Mouse (Mus musculus) lung, embryonic 14.5 days (tissue): Measurements from ENCODE around the gene Ppm1h. TPM values are rescaled to one million over a fixed set of nuclear protein-coding genes. Genes with fewer than 3 reads are reported as not detected.
A peak's percentile ranks its signal among the peaks of the same experiment; 100 is the strongest.

Experiments
- ATAC-seq: fragments of 200-750 bp; cut with Nextera tagmentation; 2 replicates; pipeline ENCODE4 v1.8.0; 2017; ENCODE audit warnings: mild to moderate bottlenecking, moderate TSS enrichment, moderate library complexity; ENCODE audit not compliant: insufficient read depth
- DNase-seq: peaks from one replicate; pipeline ENCODE4 v3.0.0-alpha.2; 2015
- H3K27ac ChIP-seq: fragments of 300-500 bp; sonication (generic); 2 replicates; pipeline ENCODE4 v1.5.1; 2014; ENCODE audit warnings: low read depth, mild to moderate bottlenecking, moderate library complexity
- H3K27me3 ChIP-seq: fragments of 300-500 bp; sonication (generic); 2 replicates; pipeline ENCODE4 v1.6.1; 2014; ENCODE audit warnings: low read length, control low read depth; ENCODE audit not compliant: insufficient read depth
- H3K36me3 ChIP-seq: fragments of 300-500 bp; sonication (generic); 2 replicates; pipeline ENCODE4 v1.6.1; 2014; ENCODE audit warnings: control low read depth; ENCODE audit not compliant: insufficient read depth
- H3K4me1 ChIP-seq: fragments of 300-500 bp; sonication (generic); 2 replicates; pipeline ENCODE4 v1.6.1; 2014; ENCODE audit warnings: antibody characterized with exemption, control low read depth; ENCODE audit not compliant: insufficient read depth
- H3K4me2 ChIP-seq: fragments of 300-500 bp; sonication (generic); 2 replicates; pipeline ENCODE4 v1.6.1; 2014; ENCODE audit warnings: mild to moderate bottlenecking
- H3K4me3 ChIP-seq: fragments of 300-500 bp; sonication (generic); 2 replicates; pipeline ENCODE4 v1.5.1; 2014; ENCODE audit warnings: low read depth, low read length
- H3K9ac ChIP-seq: fragments of 300-500 bp; sonication (generic); 2 replicates; pipeline ENCODE4 v1.6.1; 2014
- H3K9me3 ChIP-seq: fragments of 300-500 bp; sonication (generic); 2 replicates; pipeline ENCODE4 v1.6.1; 2016; ENCODE audit warnings: low read depth, low read length, control low read depth
- CTCF ChIP-seq: IDR thresholded peaks from 2 replicates; pipeline ENCODE4 v1.5.1; 2016; ENCODE audit warnings: antibody characterized with exemption, low read depth
- WGBS: fragments of 180-500 bp; shearing (Covaris S2); extraction: QIAGEN DNeasy Blood & Tissue Kit; methylation state at CpG from one replicate; pipeline ENCODE4 v1.1.7; 2014; 5-methylcytosine and 5-hydroxymethylcytosine counted together
- polyA plus RNA-seq: library from polyadenylated mRNA; unstranded; fragments of >200 nt; fragmentation: Nextera tagmentation; extraction: Ambion mirVana; gene quantifications from 2 replicates; pipeline ENCODE4 v1.2.1, GENCODE M21; 2014

The Ppm1h gene
- polyA plus RNA-seq, 1 experiment from 2014 or later = 7.1 TPM

DNA sequence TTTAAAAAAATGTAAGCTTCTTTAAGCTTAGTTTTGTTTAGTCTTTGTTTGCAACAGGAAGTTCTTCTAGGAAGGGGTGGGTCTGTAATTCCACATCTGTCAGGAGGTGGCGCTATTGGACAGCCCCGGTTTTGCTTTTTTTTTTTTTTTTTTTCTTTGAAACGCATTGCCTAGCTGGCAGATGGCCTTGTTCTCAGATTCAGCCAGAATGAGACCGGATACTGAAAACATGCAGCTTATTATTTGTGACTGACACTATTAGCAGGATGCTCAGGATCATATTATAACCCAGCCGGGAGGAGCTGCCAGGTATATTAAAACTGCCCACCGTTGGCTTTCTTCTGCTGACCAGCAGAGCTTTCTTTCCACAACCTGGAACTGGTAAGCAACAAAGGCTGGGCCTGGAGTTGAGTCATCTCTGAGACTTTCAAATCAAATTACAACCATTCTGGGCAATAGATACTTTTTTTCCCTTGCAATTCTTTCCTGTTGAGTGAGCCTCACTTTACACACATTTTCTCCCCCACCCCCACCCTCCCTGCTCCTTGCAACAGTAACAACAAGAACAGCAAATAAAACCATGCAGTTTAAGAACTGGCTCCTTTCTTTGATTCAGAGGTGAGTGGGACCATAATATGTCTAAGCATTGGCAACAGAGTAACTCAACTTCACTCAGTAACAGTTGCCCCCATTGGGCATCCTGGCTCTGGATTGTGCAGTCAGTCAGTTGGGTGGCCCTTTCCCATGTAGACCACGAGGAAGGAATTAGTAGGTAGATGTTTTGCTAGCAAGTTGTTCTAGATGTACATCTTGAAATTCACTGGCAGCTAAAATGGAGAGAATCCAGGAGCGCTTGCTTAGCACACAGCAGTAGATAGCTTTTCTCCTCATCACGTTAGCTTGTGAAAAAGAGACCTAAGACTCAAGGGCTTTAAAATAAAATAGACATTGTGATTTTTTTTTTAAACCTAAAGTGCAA lies 128.9 kb downstream of the Ppm1h start:
- peak overlapping the region; percentile 26 for H3K9ac ChIP-seq
- no peaks in the 10 kb centered on the region for H3K36me3 ChIP-seq
- no peaks in the 10 kb centered on the region for H3K27me3 ChIP-seq
- 30% methylated on average over 9 of the region's 9 CpGs for WGBS
- H3K27ac ChIP-seq = peak overlapping the region; percentile 74; the same call in 1 of the 2 replicates
- H3K4me2 ChIP-seq = 0 out of 2 replicates have a peak overlapping the region, but pooled peaks have one; percentile 15
- no peaks in the 10 kb centered on the region for H3K9me3 ChIP-seq
- peak; percentile 89 for TF ChIP-seq CTCF
- H3K4me1 ChIP-seq = peaks cover 6% of the 10 kb centered on the region; the same call in 1 of the 2 replicates
- peak; percentile 36; the same call in 1 of the 2 replicates for ATAC-seq
- H3K4me3 ChIP-seq = no peak overlapping the region
- peak; percentile 96 for DNase-seq

- DNase-seq (no peak), ATAC-seq (no peak)
- Histone ChIP-seq H3K4me2 (no peak overlapping the region), H3K4me3 (no peak overlapping the region), H3K27me3 (no peaks in the 10 kb centered on the region), H3K27ac (no peak overlapping the region), H3K4me1 (0 out of 2 replicates have a peak, but pooled peaks cover 6% of the 10 kb centered on the region), H3K9ac (no peak overlapping the region), H3K36me3 (no peaks in the 10 kb centered on the region), H3K9me3 (no peaks in the 10 kb centered on the region)
- TF ChIP-seq CTCF = no peak
- 72% methylated on average over 4 of the region's 4 CpGs for WGBS
Observed at GRCm38 (mm10) chr10:122808186-122808585, 129.6 kb downstream of the Ppm1h start.

GRCm38 (mm10) chr10:122809851-122810250 lies 131.3 kb downstream of the Ppm1h start:
- WGBS = 62% methylated on average over 8 of the region's 8 CpGs
- no peak for TF ChIP-seq CTCF
- Histone ChIP-seq H3K9me3 (no peaks in the 10 kb centered on the region), H3K36me3 (no peaks in the 10 kb centered on the region), H3K27ac (no peak overlapping the region), H3K27me3 (no peaks in the 10 kb centered on the region), H3K4me1 (0 out of 2 replicates have a peak, but pooled peaks cover 6% of the 10 kb centered on the region), H3K4me3 (no peak overlapping the region), H3K9ac (no peak overlapping the region), H3K4me2 (no peak overlapping the region)
- no peak for ATAC-seq
- DNase-seq = no peak

DNA sequence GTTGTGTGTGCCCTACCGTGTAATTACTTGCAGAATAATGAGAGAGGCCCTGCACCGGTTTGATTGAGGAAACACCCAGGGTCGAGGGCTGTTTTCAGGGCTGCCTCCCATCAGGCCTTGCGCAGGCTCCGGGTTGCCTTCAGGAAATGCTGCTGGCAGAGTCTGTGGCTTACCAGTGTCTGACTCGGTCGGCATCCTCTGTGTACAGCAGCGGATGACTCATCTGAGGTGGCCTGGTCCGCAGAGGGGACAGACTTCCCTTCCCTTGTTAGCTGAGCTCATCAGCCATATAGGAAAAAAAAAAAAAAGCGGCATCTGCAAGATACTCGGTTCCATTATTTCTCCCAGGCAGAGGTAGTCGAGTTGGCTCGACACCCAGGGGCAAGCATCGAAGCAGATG lies 136.5 kb downstream of the Ppm1h start:
- H3K27me3 ChIP-seq = no peaks in the 10 kb centered on the region
- DNase-seq = peak; percentile 64
- TF ChIP-seq CTCF = no peak
- no peak overlapping the region for H3K9ac ChIP-seq
- H3K4me3 ChIP-seq = no peak overlapping the region
- WGBS = 54% methylated on average over 14 of the region's 14 CpGs
- no peaks in the 10 kb centered on the region for H3K9me3 ChIP-seq
- peak; percentile 83 for ATAC-seq
- H3K27ac ChIP-seq = no peak overlapping the region
- no peak overlapping the region for H3K4me2 ChIP-seq
- no peaks in the 10 kb centered on the region for H3K4me1 ChIP-seq
- no peaks in the 10 kb centered on the region for H3K36me3 ChIP-seq

- H3K27me3 ChIP-seq = no peaks in the 10 kb centered on the region
- ATAC-seq = no peak
- H3K4me3 ChIP-seq = no peak overlapping the region
- no peak overlapping the region for H3K27ac ChIP-seq
- H3K4me1 ChIP-seq = no peaks in the 10 kb centered on the region
- H3K4me2 ChIP-seq = no peak overlapping the region
- 68% methylated on average over 8 of the region's 8 CpGs for WGBS
- H3K36me3 ChIP-seq = no peaks in the 10 kb centered on the region
- no peaks in the 10 kb centered on the region for H3K9me3 ChIP-seq
- no peak overlapping the region for H3K9ac ChIP-seq
- no peak for TF ChIP-seq CTCF
- DNase-seq = no peak
Observed at GRCm38 (mm10) chr10:122817741-122818140, 139.2 kb downstream of the Ppm1h start.

DNA sequence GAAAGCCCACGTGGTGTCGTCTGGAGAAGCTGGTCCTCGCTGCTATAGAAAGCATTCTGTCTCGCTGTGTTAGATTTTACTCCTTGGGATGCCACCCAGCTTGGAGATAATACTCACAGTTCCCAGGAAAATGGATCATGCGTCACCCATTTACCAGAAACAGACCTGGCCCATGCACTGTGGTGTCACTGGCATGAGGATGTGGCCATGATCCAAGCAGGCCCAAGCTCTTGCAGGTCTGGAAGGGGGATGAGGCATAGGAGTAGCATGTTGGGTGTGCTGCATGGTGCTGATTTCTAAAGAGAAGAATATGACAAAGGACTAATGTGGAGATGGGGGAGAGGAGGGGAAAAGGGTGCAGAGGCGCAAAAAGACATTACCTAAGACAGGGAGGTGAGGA lies 141.2 kb downstream of the Ppm1h start:
- Histone ChIP-seq H3K27ac (no peak overlapping the region), H3K4me1 (no peaks in the 10 kb centered on the region), H3K9ac (no peak overlapping the region), H3K4me3 (no peak overlapping the region), H3K4me2 (no peak overlapping the region), H3K27me3 (no peaks in the 10 kb centered on the region), H3K36me3 (no peaks in the 10 kb centered on the region), H3K9me3 (no peaks in the 10 kb centered on the region)
- 93% methylated on average over 6 of the region's 6 CpGs for WGBS
- no peak for TF ChIP-seq CTCF
- no peak for ATAC-seq
- no peak for DNase-seq

DNA sequence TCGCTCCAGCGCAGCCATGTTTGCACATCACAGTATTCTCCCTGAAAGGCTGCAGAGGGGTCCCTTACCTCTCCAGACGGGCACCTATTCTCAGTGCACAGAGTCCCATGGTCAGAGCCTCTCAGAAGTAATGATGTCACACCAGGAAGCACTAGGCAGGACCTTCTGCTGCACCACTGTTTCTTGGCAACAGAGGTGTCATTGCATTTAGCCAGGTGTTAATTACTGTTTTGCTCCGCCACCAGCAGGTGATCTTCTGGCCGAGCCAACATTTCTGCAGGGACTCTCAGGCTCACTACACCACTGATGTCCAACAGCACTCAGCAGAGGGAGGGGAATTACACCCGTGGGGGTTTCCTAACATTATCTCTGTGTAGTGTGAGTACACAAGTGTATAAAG lies 143.0 kb downstream of the Ppm1h start:
- Histone ChIP-seq H3K4me3 (no peak overlapping the region), H3K9me3 (no peaks in the 10 kb centered on the region), H3K27me3 (no peaks in the 10 kb centered on the region), H3K36me3 (no peaks in the 10 kb centered on the region), H3K9ac (no peak overlapping the region), H3K4me1 (no peaks in the 10 kb centered on the region), H3K27ac (no peak overlapping the region), H3K4me2 (no peak overlapping the region)
- DNase-seq (no peak), ATAC-seq (no peak)
- WGBS = 71% methylated on average over 6 of the region's 6 CpGs
- TF ChIP-seq CTCF = no peak
